Mouse (Mus musculus) mature B cell (primary cell): Measurements from ENCODE around the gene Immp2l.

Experiments used
- in situ Hi-C: fragments of 300-500 bp; cut with MboI; formaldehyde crosslinking; loops from 2 replicates; pipeline ENCODE4 v1.14.3; 2019

The Immp2l gene

GRCm38 (mm10) chr12:41427464-41427863 lies 403.6 kb downstream of the Immp2l start:
- in situ Hi-C loops: no loop called here

DNA sequence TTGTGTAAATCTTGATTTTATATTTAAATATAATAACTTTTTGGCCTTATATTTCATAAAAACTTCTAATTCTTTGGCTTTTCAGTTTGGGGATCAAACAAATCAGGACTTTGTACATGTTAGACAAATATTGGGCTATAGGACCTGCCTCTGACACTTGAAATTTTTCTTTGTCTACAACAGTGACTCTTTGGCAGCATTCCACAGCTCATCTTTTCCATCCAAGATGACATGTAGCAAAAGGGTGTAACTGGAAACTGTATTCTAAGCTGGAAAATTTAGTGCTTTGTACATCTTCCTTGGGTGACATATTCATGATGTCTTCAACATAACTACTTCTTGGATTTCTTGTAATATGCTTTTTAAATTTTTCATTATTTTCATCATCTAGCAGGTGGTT lies 404.9 kb downstream of the Immp2l start:
- in situ Hi-C loops: no loop called here

- in situ Hi-C loops: no loop called here
These were observed 412.5 kb downstream of the Immp2l start for GRCm38 (mm10) chr12:41436206-41436985.

DNA sequence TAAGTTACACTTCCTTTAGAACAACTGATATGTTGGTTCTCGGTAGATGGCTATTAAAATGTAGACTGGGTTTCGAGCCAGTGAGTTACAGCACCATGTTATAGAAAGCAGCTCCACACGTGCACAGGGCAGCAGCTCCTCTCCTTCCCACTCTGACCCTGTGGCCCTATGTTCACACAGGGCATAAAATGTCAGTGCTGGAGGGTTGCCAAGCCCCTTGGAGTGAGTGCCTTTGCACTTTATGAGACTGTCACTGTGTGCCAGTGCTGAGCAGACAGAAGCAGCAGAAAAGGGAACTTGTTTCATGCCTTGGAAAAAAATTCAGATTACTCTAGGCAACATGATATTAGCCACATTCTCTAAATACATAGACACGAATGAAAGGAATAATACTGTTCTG lies 414.6 kb downstream of the Immp2l start:
- in situ Hi-C loops: no loop called here

GRCm38 (mm10) chr12:41468374-41468991 lies 444.6 kb downstream of the Immp2l start:
- in situ Hi-C loops: no loop called here

DNA sequence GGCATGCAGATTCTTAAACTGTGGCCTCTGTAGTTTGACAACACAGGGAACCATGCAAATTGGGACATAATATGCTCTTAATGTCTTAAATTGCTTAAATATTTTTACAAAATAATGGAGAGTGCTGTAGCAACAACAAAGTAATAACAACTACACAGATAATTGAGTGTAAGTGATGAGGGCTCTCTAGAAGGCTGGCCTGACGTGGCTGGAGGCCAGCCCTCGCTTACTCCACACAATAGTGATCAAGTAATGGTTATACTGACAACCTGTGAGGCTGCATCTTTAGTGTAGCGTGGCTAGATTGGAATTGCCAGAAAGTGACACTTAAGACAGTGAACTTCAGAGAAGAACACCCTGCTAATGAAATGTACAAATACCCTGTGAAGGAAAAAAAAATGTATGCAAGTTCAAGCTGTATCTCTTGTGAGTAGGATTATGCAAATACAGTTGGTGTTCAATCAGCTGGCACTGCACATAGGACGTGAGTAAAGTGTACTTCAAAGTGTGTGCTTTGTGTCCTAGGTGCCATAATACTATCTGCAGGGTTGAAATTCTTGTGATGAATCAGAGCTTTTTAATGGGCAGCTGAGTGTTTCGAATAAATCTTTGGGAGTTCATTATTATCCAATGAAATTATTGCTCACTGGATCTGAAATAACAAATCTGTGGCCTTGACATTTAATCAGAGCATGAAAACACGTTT lies 445.4 kb downstream of the Immp2l start:
- in situ Hi-C loops: no loop called here

GRCm38 (mm10) chr12:41481486-41481885 lies 457.6 kb downstream of the Immp2l start:
- in situ Hi-C loops: loop anchor here (25.0 kb wide), 1 partner anchor 644 kb away; no protein-coding TSS in a partner anchor

DNA sequence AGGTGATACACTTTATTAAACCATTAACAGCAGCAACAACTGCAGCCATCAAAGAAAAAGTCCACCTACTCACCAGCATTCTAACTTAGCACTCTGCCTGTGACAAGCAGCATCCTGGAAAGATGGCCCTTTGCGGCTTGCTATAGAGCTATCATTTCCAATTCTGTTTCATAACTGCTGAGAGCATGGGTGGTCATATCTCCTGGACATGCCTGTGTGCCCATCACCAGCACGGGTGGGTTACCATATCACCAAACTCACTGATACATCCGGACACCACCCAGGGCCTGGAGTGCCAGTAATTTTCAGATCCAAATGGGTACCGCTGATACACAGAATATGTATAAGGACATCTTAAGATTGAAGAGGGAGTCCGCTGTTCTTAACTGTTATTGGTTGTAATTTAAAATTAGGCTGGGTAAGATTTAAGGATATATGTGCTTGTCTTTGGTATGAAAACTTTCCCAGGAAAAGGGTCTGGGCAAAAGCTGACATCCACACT lies 459.3 kb downstream of the Immp2l start:
- in situ Hi-C loops: loop anchor here (25.0 kb wide), 1 partner anchor 646 kb away; no protein-coding TSS in a partner anchor

GRCm38 (mm10) chr12:41483593-41484451 lies 459.9 kb downstream of the Immp2l start:
- in situ Hi-C loops: loop anchor here (25.0 kb wide), 1 partner anchor 647 kb away; no protein-coding TSS in a partner anchor

DNA sequence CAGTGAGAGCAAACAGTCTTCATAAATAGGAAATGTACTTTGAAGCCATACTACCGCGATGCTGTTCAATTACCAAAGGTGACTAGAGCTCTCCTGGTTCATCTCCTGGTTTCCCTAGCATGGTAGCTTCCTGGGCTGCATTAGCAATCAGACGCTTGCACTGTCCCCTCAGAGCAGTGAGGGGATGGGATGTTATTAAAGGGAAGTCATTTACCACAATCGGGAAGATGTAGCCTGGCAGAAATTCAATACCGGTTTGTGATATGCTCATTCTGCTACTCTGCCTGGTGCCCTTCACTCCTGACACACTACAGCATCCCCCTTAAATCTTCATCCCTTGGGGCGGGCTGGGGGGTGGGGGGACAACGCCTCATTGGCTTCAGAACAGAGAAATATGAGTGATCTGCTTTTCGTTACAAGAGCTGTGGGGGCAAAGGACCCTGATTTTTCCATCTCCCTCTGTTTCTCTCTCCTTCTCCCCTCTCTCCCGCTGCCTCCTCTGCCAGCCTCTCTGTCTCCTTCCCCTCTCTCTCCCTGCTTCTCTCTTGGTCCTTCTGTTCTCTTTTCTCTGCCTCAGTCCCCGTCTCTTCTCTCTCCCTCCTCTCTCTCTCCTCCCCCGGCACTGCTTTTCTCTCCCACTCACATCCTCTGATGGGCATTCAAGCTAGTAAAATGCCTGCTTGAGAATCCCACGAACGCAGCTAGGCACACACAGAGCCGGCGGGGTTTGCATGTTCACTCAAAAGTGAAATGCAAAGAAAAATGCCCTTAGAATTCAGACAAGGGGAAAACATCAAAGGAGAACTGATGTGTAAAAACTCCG lies 461.0 kb downstream of the Immp2l start:
- in situ Hi-C loops: loop anchor here (25.0 kb wide), 1 partner anchor 648 kb away; no protein-coding TSS in a partner anchor

GRCm38 (mm10) chr12:41485512-41486215 lies 461.8 kb downstream of the Immp2l start:
- in situ Hi-C loops: loop anchor here (25.0 kb wide), 1 partner anchor 648 kb away; no protein-coding TSS in a partner anchor

DNA sequence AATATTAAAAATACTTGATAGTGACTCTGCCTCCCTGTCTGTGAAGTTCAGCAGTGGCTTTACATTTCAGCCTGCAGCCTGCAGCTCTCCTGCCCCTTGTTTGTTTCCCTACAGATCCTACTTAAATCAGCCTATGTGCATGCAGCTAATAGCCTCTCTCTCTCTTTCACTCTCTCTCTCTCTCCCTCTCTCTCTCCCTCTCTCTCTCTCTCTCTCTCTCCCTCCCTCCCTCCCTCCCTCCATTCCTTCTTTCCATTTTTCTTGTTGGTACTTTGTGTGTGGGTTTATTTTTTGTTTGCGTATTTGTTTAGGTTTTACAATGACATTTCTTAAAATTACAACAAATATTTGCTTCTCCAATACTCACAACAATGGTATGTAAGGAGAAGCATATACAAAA lies 462.4 kb downstream of the Immp2l start, which contains the start of gene Lrrn3:
Lrrn3 (minus strand) TSS at position 101 of the 400 bp plus-strand sequence.
- in situ Hi-C loops: loop anchor here (25.0 kb wide), 1 partner anchor 649 kb away; no protein-coding TSS in a partner anchor

GRCm38 (mm10) chr12:41487005-41487404 lies 463.1 kb downstream of the Immp2l start:
- in situ Hi-C loops: loop anchor here (25.0 kb wide), 1 partner anchor 650 kb away; no protein-coding TSS in a partner anchor

DNA sequence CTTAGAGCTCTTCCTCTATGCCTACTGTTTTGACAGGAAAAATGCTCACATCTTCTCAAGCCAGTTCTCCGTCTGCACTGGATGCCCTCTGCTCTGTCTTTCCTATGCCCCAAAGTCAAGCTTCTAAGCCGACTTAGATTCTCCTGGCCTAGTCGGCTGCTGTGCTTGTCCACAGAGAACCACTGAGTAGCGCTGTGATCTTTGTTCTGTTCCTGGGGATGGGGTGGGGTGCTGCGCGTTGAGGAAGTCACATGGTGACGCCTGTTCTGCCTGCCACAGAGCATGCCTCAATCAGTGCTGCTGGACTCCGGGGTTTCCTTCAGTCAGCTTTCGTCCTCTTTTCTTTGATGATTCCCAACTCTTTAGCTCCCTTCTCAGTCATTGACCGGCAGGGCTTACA lies 470.7 kb downstream of the Immp2l start:
- in situ Hi-C loops: loop anchor here (25.0 kb wide), 1 partner anchor 657 kb away; no protein-coding TSS in a partner anchor

- in situ Hi-C loops: no loop called here
These were observed 476.3 kb downstream of the Immp2l start for GRCm38 (mm10) chr12:41500049-41500820.

- in situ Hi-C loops: no loop called here
These were observed 484.7 kb downstream of the Immp2l start for GRCm38 (mm10) chr12:41508610-41509009.

- in situ Hi-C loops: no loop called here
These were observed 486.7 kb downstream of the Immp2l start for GRCm38 (mm10) chr12:41510588-41510987.

DNA sequence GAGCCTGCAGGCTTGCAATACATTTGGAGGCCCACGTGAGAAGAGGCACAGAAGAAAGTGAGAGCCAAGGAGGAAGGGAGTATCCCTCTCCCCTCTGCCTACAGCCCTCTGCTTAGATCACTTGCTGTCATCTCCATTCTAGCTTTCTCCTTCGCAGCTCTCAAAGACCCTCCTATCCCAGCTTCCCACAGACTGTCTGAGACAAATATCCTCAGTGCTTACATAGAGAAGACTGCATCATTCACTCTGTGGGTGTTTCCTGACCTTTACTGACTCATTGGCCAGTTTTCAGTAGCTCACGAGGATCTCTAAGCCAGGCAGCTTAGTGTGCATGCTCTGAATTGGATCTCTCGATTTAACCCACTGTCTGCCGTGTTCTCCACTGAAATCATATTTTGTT lies 495.0 kb downstream of the Immp2l start:
- in situ Hi-C loops: no loop called here

- in situ Hi-C loops: no loop called here
These were observed 496.4 kb downstream of the Immp2l start for GRCm38 (mm10) chr12:41520326-41520725.
